Mouse (Mus musculus): ENCODE data around the gene Tox2. TPM values are rescaled to one million over a fixed set of nuclear protein-coding genes. Genes with fewer than 3 reads are reported as not detected.

Gene Tox2
- 0.69 TPM in 1 of 4 replicates, not detected in the others for total RNA-seq (2023)

GRCm38 (mm10) chr2:163202884-163203634, at the start of gene Tox2:
Tox2 (plus strand) TSS chr2:163203125.

Other genes with a start within 250 kb of the Tox2 start
- gene Sgk2, start 215.8 kb upstream of the Tox2 start, total RNA-seq (2023), result not detected in 4 replicates
- 27.6 to 35.2 TPM (median 31.0 TPM) in 4 replicates for gene Ift52, start 185.8 kb upstream of the Tox2 start, total RNA-seq (2023)
- gene Mybl2, start 148.4 kb upstream of the Tox2 start, total RNA-seq (2023), result 4.8 to 6.1 TPM (median 5.6 TPM) in 4 replicates
- gene Gtsf1l, start 115.3 kb upstream of the Tox2 start, total RNA-seq (2023), result not detected in 4 replicates
- gene Jph2, start 194.9 kb downstream of the Tox2 start, total RNA-seq (2023), result 0.18 TPM in 1 of 4 replicates, not detected in the others
- 152 to 161 TPM (median 155 TPM) in 4 replicates for gene Oser1, start 221.6 kb downstream of the Tox2 start, total RNA-seq (2023)
- gene Gdap1l1, start 235.4 kb downstream of the Tox2 start, total RNA-seq (2023), result not detected in 4 replicates